Mouse (Mus musculus) urinary bladder, postnatal 25 days (tissue): ENCODE measurements around the gene Gadd45b.
A peak's percentile ranks its signal among the peaks of the same experiment; 100 is the strongest.

Experiments
- DNase-seq: peaks from one replicate; pipeline ENCODE4 v3.0.0; 2022; ENCODE audit warnings: low spot score

Gadd45b gene

GRCm38 (mm10) chr10:80956385-80956784, 26.5 kb downstream of the Gadd45b start:
- no peak for DNase-seq

GRCm38 (mm10) chr10:80956901-80957300, 27.0 kb downstream of the Gadd45b start:
- DNase-seq: no peak

GRCm38 (mm10) chr10:80957791-80958190, 27.9 kb downstream of the Gadd45b start:
- DNase-seq: no peak

- no peak for DNase-seq
These were observed 29.2 kb downstream of the Gadd45b start for GRCm38 (mm10) chr10:80958979-80959637.

- peak; percentile 47 for DNase-seq
These were observed 31.0 kb downstream of the Gadd45b start for GRCm38 (mm10) chr10:80960551-80961508.

GRCm38 (mm10) chr10:80962051-80962472, 32.2 kb downstream of the Gadd45b start:
- no peak for DNase-seq

- DNase-seq: no peak
These were observed 32.7 kb downstream of the Gadd45b start for GRCm38 (mm10) chr10:80962585-80962984.

GRCm38 (mm10) chr10:80963031-80963975, 33.4 kb downstream of the Gadd45b start:
- DNase-seq: no peak

GRCm38 (mm10) chr10:80966296-80966695, 36.4 kb downstream of the Gadd45b start:
- DNase-seq: no peak

GRCm38 (mm10) chr10:80967101-80967656, 37.3 kb downstream of the Gadd45b start:
- DNase-seq: no peak

GRCm38 (mm10) chr10:80968106-80968505, 38.2 kb downstream of the Gadd45b start:
- no peak for DNase-seq

GRCm38 (mm10) chr10:80969298-80969697, 39.4 kb downstream of the Gadd45b start:
- no peak for DNase-seq

GRCm38 (mm10) chr10:80970159-80970558, 40.3 kb downstream of the Gadd45b start:
- DNase-seq: no peak

GRCm38 (mm10) chr10:80971533-80971932, 41.7 kb downstream of the Gadd45b start:
- DNase-seq: no peak

GRCm38 (mm10) chr10:80972071-80972987, 42.5 kb downstream of the Gadd45b start:
- DNase-seq: peak; percentile 42

- no peak for DNase-seq
These were observed 43.8 kb downstream of the Gadd45b start for GRCm38 (mm10) chr10:80973722-80974121.

GRCm38 (mm10) chr10:80975478-80975877, 45.6 kb downstream of the Gadd45b start:
- DNase-seq: no peak

- DNase-seq: no peak
These were observed 51.8 kb downstream of the Gadd45b start for GRCm38 (mm10) chr10:80981564-80982112.
